Mouse (Mus musculus): ENCODE results near the gene Apod. TPM values are rescaled to one million over a fixed set of nuclear protein-coding genes. Genes with fewer than 3 reads are reported as not detected.

Apod gene
- polyA plus RNA-seq, 1 experiment from 2014 or later, result 63.0 TPM

GRCm38 (mm10) chr16:31300467-31300866, 14.1 kb downstream of the Apod start:
- H3K27ac ChIP-seq (replicated peaks; ENCODE audit: low read depth, low read length), result no peak overlapping the region
- no peak overlapping the region for H3K4me2 ChIP-seq (ENCODE audit: low read depth, low read length)
- no peak for ATAC-seq (ENCODE audit: low read depth)
- DNase-seq (ENCODE audit: low spot score), result no peak
- H3K9me3 ChIP-seq (ENCODE audit: control insufficient read depth, low read length), result no peaks in the 10 kb centered on the region
- H3K4me3 ChIP-seq (ENCODE audit: low read depth, low read length), result no peak overlapping the region
- 0 out of 2 replicates have a peak, but pooled peaks cover 8% of the 10 kb centered on the region for H3K4me1 ChIP-seq (ENCODE audit: control insufficient read depth, insufficient read depth, low read length)
- 45% methylated on average over 7 of the region's 7 CpGs for WGBS
- no peaks in the 10 kb centered on the region for H3K36me3 ChIP-seq (ENCODE audit: control insufficient read depth, insufficient read depth, low read length)
- H3K9ac ChIP-seq (ENCODE audit: low read depth, low read length), result no peak overlapping the region
- H3K27me3 ChIP-seq (replicated peaks; ENCODE audit: control insufficient read depth, insufficient read depth, low read length), result no peaks in the 10 kb centered on the region

GRCm38 (mm10) chr16:31299960-31300353, 14.7 kb downstream of the Apod start:
- WGBS, result 37% methylated on average over 3 of the region's 3 CpGs
- ATAC-seq (ENCODE audit: low read depth) (no peak), DNase-seq (ENCODE audit: low spot score) (no peak)
- H3K36me3 ChIP-seq (ENCODE audit: control insufficient read depth, insufficient read depth, low read length), result no peaks in the 10 kb centered on the region
- 0 out of 2 replicates have a peak overlapping the region, but pooled peaks have one; percentile 5 for H3K9ac ChIP-seq (ENCODE audit: low read depth, low read length)
- no peak overlapping the region for H3K4me2 ChIP-seq (ENCODE audit: low read depth, low read length)
- 0 out of 2 replicates have a peak, but pooled peaks cover 8% of the 10 kb centered on the region for H3K4me1 ChIP-seq (ENCODE audit: control insufficient read depth, insufficient read depth, low read length)
- H3K27me3 ChIP-seq (replicated peaks; ENCODE audit: control insufficient read depth, insufficient read depth, low read length), result no peaks in the 10 kb centered on the region
- H3K27ac ChIP-seq (replicated peaks; ENCODE audit: low read depth, low read length), result no peak overlapping the region
- H3K9me3 ChIP-seq (ENCODE audit: control insufficient read depth, low read length), result no peaks in the 10 kb centered on the region
- no peak overlapping the region for H3K4me3 ChIP-seq (ENCODE audit: low read depth, low read length)

- no peaks in the 10 kb centered on the region for H3K9me3 ChIP-seq (ENCODE audit: control insufficient read depth, low read length)
- H3K4me3 ChIP-seq (ENCODE audit: low read depth, low read length), result no peak overlapping the region
- H3K27me3 ChIP-seq (replicated peaks; ENCODE audit: control insufficient read depth, insufficient read depth, low read length), result no peaks in the 10 kb centered on the region
- no peak overlapping the region for H3K9ac ChIP-seq (ENCODE audit: low read depth, low read length)
- DNase-seq (ENCODE audit: low spot score) (no peak), ATAC-seq (ENCODE audit: low read depth) (0 out of 2 replicates have a peak, but pooled peaks have one; percentile 27)
- 36% methylated on average over 11 of the region's 11 CpGs for WGBS
- 0 out of 2 replicates have a peak, but pooled peaks cover 8% of the 10 kb centered on the region for H3K4me1 ChIP-seq (ENCODE audit: control insufficient read depth, insufficient read depth, low read length)
- H3K27ac ChIP-seq (replicated peaks; ENCODE audit: low read depth, low read length), result no peak overlapping the region
- H3K36me3 ChIP-seq (ENCODE audit: control insufficient read depth, insufficient read depth, low read length), result no peaks in the 10 kb centered on the region
- no peak overlapping the region for H3K4me2 ChIP-seq (ENCODE audit: low read depth, low read length)
Observed at GRCm38 (mm10) chr16:31299164-31299959, 15.2 kb downstream of the Apod start.

- Histone ChIP-seq H3K9ac (ENCODE audit: low read depth, low read length) (no peak overlapping the region), H3K4me1 (ENCODE audit: control insufficient read depth, insufficient read depth, low read length) (0 out of 2 replicates have a peak, but pooled peaks cover 8% of the 10 kb centered on the region), H3K4me2 (ENCODE audit: low read depth, low read length) (no peak overlapping the region), H3K9me3 (ENCODE audit: control insufficient read depth, low read length) (no peaks in the 10 kb centered on the region), H3K27me3 (replicated peaks; ENCODE audit: control insufficient read depth, insufficient read depth, low read length) (no peaks in the 10 kb centered on the region), H3K36me3 (ENCODE audit: control insufficient read depth, insufficient read depth, low read length) (no peaks in the 10 kb centered on the region), H3K4me3 (ENCODE audit: low read depth, low read length) (no peak overlapping the region), H3K27ac (replicated peaks; ENCODE audit: low read depth, low read length) (no peak overlapping the region)
- WGBS, result 93% methylated on average over 7 of the region's 7 CpGs
- no peak for ATAC-seq (ENCODE audit: low read depth)
- no peak for DNase-seq (ENCODE audit: low spot score)
Observed at GRCm38 (mm10) chr16:31297113-31297512, 17.5 kb downstream of the Apod start.

GRCm38 (mm10) chr16:31293761-31294160, 20.8 kb downstream of the Apod start:
- Histone ChIP-seq H3K4me2 (ENCODE audit: low read depth, low read length) (no peak overlapping the region), H3K27me3 (replicated peaks; ENCODE audit: control insufficient read depth, insufficient read depth, low read length) (no peaks in the 10 kb centered on the region), H3K9me3 (ENCODE audit: control insufficient read depth, low read length) (no peaks in the 10 kb centered on the region), H3K9ac (ENCODE audit: low read depth, low read length) (no peak overlapping the region), H3K4me3 (ENCODE audit: low read depth, low read length) (no peak overlapping the region), H3K27ac (replicated peaks; ENCODE audit: low read depth, low read length) (no peak overlapping the region), H3K36me3 (ENCODE audit: control insufficient read depth, insufficient read depth, low read length) (no peaks in the 10 kb centered on the region), H3K4me1 (ENCODE audit: control insufficient read depth, insufficient read depth, low read length) (peaks cover 8% of the 10 kb centered on the region)
- ATAC-seq (ENCODE audit: low read depth), result no peak
- 70% methylated on average over 4 of the region's 4 CpGs for WGBS
- DNase-seq (ENCODE audit: low spot score), result no peak

GRCm38 (mm10) chr16:31290751-31291365, 23.8 kb downstream of the Apod start:
- DNase-seq (ENCODE audit: low spot score), result peak; percentile 65
- Histone ChIP-seq H3K9me3 (ENCODE audit: control insufficient read depth, low read length) (no peaks in the 10 kb centered on the region), H3K9ac (ENCODE audit: low read depth, low read length) (no peak overlapping the region), H3K27me3 (replicated peaks; ENCODE audit: control insufficient read depth, insufficient read depth, low read length) (no peaks in the 10 kb centered on the region), H3K4me1 (ENCODE audit: control insufficient read depth, insufficient read depth, low read length) (peaks cover 8% of the 10 kb centered on the region), H3K4me3 (ENCODE audit: low read depth, low read length) (no peak overlapping the region), H3K27ac (replicated peaks; ENCODE audit: low read depth, low read length) (peak overlapping the region; percentile 31; the same call in 1 of the 2 replicates), H3K36me3 (ENCODE audit: control insufficient read depth, insufficient read depth, low read length) (no peaks in the 10 kb centered on the region), H3K4me2 (ENCODE audit: low read depth, low read length) (peak overlapping the region; percentile 16; the same call in 1 of the 2 replicates)
- 68% methylated on average over 7 of the region's 7 CpGs for WGBS
- ATAC-seq (ENCODE audit: low read depth), result no peak

GRCm38 (mm10) chr16:31290281-31290680, 24.3 kb downstream of the Apod start:
- 57% methylated on average over 10 of the region's 10 CpGs for WGBS
- H3K9me3 ChIP-seq (ENCODE audit: control insufficient read depth, low read length), result no peaks in the 10 kb centered on the region
- H3K4me1 ChIP-seq (ENCODE audit: control insufficient read depth, insufficient read depth, low read length), result peaks cover 8% of the 10 kb centered on the region
- DNase-seq (ENCODE audit: low spot score) (peak; percentile 93), ATAC-seq (ENCODE audit: low read depth) (peak; percentile 63)
- no peak overlapping the region for H3K4me2 ChIP-seq (ENCODE audit: low read depth, low read length)
- H3K9ac ChIP-seq (ENCODE audit: low read depth, low read length), result no peak overlapping the region
- no peaks in the 10 kb centered on the region for H3K36me3 ChIP-seq (ENCODE audit: control insufficient read depth, insufficient read depth, low read length)
- H3K27ac ChIP-seq (replicated peaks; ENCODE audit: low read depth, low read length), result peak overlapping the region; percentile 31; the same call in 1 of the 2 replicates
- H3K27me3 ChIP-seq (replicated peaks; ENCODE audit: control insufficient read depth, insufficient read depth, low read length), result no peaks in the 10 kb centered on the region
- H3K4me3 ChIP-seq (ENCODE audit: low read depth, low read length), result no peak overlapping the region

GRCm38 (mm10) chr16:31287712-31288111, 26.9 kb downstream of the Apod start:
- peaks cover 8% of the 10 kb centered on the region for H3K4me1 ChIP-seq (ENCODE audit: control insufficient read depth, insufficient read depth, low read length)

More at GRCm38 (mm10) chr16:31287712-31288111, 26.9 kb downstream of the Apod start:
- no peaks in the 10 kb centered on the region for H3K27me3 ChIP-seq (replicated peaks; ENCODE audit: control insufficient read depth, insufficient read depth, low read length)
- no peaks in the 10 kb centered on the region for H3K36me3 ChIP-seq (ENCODE audit: control insufficient read depth, insufficient read depth, low read length)
- no peak overlapping the region for H3K4me2 ChIP-seq (ENCODE audit: low read depth, low read length)
- WGBS, result 77% methylated on average over 3 of the region's 3 CpGs
- ATAC-seq (ENCODE audit: low read depth) (no peak), DNase-seq (ENCODE audit: low spot score) (no peak)
- H3K9me3 ChIP-seq (ENCODE audit: control insufficient read depth, low read length), result no peaks in the 10 kb centered on the region
- no peak overlapping the region for H3K27ac ChIP-seq (replicated peaks; ENCODE audit: low read depth, low read length)
- no peak overlapping the region for H3K9ac ChIP-seq (ENCODE audit: low read depth, low read length)
- no peak overlapping the region for H3K4me3 ChIP-seq (ENCODE audit: low read depth, low read length)
